Mouse (Mus musculus) E14TG2a.4 (cell line): ENCODE results near the gene Lamtor5.

ENCODE experiments used
- CTCF ChIP-seq: conservative IDR thresholded peaks from 2 replicates; pipeline ENCODE4 v1.5.1; 2014; ENCODE audit warnings: low read length
- NANOG ChIP-seq: IDR thresholded peaks from 2 replicates; pipeline ENCODE4 v1.6.1; 2014; ENCODE audit warnings: borderline replicate concordance, low read length, mixed read lengths

DNA sequence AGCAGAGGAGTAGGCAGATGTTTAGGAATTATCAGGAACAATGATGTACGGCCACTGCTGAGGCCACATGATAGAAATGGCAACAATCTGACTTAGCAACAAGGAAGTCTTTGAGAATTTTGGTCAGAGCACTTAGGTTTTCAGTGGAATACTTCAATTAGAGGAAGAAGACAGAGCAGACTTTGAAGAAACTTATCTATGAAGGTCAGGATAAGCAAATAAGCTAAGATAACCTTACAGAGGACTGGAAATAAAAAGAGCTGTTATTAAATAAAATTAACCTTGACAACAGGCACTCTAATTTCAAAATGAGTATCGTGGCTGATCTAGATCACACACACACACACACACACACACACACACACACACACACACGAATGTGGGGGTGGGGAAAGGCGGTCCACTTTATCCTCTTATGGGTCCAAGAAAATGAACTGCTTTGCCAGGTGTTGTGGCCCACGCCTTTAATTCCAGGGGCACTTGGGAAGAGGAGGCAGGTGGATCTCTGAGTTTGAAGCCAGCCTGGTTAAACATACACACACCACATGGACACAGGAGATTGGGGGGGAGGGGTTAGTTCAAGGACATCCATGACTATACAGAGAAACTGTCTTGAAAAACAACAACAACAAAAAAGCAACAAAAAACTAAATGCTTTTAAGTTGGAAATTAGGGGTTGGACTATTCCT is 17.2 kb downstream of the Lamtor5 start:
- TF ChIP-seq CTCF: no peak
- no peak for TF ChIP-seq NANOG
